Mouse (Mus musculus) cerebellum, adult (tissue): ENCODE measurements at regions not wholly inside any gene's neighbourhood (a gene's known extent, or its start where the extent isn't known, plus 50 kb on each side); places are given as distances from the start of the nearest gene placed in this dataset.

Experiments used
- ATAC-seq: cut with Nextera tagmentation; 2 replicates; pipeline ENCODE4 v1.9.2; 2017; ENCODE audit warnings: mild to moderate bottlenecking, moderate library complexity, mixed read lengths; ENCODE audit not compliant: insufficient number of reproducible peaks, low FRiP score, low TSS enrichment

DNA sequence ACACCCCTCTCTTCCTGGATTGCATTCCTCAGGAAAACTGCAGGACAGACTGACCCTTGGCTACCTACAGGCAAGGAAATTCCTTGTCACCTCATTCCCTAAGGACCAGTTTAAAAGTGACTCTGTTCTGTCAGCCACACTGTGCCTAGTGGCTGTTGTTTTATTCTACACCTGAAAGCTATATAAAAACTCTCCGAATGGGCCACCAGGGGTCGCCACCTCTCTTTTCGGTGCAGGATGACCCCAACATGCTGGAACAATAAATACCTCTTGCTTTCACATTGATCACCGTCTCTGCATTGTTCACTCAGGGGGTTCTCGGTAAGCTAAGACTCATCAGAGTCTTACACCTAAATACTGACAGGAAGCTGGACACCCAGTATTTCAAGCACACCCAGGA, 1382.6 kb upstream of the Dsel start:
- no peak for ATAC-seq

- no peak for ATAC-seq
Observed at GRCm38 (mm10) chr1:113210095-113210494, 1345.4 kb upstream of the Dsel start.

DNA sequence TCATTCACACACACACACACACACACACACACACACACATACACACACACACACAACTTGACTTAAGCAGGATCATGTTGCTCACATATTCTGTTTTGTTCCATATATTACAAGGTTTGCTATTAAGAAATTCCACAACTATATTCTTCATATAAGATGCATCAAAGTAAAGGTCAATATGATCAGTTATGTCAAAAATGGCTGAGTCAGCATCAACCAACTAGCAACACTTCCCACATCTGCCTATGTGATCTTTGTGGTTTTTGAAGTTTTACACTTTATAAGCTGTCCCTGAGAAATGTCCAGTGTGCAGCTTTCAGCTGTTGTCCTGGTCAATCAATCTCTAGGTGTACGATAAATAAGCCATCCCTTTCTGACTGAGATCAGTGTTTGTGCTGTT, 1339.3 kb upstream of the Dsel start:
- no peak for ATAC-seq

DNA sequence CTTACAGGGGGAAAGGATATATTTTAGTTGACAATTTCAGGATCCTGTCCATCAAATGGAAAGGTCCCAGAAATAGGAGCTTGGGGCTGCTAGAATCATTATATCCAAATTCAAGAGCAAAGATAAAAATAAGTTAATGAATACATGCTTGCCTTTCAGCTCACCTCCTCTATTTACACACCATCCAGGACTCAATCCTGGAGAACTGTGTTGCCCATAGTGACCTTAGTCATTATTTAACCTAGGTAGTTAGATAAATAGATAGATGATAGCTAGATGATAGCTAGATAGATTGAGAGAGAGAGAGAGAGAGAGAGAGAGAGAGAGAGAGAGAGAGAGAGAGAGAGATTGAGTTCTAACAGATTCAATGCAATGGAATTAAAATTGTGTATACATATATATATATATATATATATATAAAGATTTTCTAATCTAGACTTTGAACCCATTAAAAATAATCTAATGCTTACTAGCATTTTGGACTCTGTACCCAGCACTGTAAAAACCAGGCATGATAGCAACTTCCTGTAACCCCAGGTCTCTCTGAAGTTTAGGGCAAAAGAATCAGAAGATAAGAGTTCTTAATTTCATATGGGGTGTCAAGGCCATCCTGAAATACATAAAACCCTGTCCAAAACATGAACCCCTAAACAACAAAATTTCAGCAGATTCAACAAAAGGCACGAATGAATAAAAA, 1329.5 kb upstream of the Dsel start:
- no peak for ATAC-seq

DNA sequence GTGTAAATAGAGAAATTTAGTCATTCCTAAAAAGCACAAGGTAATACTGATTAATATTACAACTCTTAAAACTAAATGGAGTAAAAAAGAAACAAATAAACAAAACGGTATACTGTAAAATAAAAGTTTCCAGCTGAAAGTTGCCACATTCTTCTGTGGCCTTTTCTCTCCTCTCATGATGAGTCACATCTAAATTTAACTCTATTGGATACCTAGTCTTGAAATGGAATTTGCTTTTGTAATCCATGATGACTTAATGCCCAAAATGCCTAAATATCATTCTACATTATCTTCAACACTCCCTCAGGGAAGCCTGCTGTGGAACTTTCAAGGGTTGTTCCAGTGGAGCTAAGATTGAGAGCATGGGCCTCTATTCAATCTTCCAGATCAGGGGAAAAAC, 1298.5 kb upstream of the Dsel start:
- no peak for ATAC-seq
